Mouse (Mus musculus): ENCODE measurements around the gene Ikzf1.

GRCm38 (mm10) chr11:11725252-11725875 lies 40.6 kb downstream of the Ikzf1 start:
- TF ChIP-seq CTCF (IDR thresholded peaks at IDR 0.05; ENCODE audit: low read depth) (no peak), EP300 (IDR thresholded peaks at IDR 0.05; ENCODE audit: low read depth) (no peak)
